Mouse (Mus musculus) limb, embryonic 13.5 days (tissue): ENCODE measurements around the gene Nkx2-3. TPM values are rescaled to one million over a fixed set of nuclear protein-coding genes. Genes with fewer than 3 reads are reported as not detected.

ENCODE experiments used
- ATAC-seq: fragments of 200-750 bp; cut with Nextera tagmentation; 2 replicates; pipeline ENCODE4 v1.8.0; 2017; ENCODE audit warnings: low read depth, moderate number of reproducible peaks, moderate TSS enrichment; ENCODE audit not compliant: low FRiP score
- H3K27ac ChIP-seq: fragments of 300-500 bp; sonication (generic); 2 replicates; pipeline ENCODE4 v1.5.1; 2015; ENCODE audit warnings: inconsistent platforms, mild to moderate bottlenecking, moderate library complexity
- H3K27me3 ChIP-seq: fragments of 300-500 bp; sonication (generic); 2 replicates; pipeline ENCODE4 v1.6.1; 2015; ENCODE audit warnings: mild to moderate bottlenecking, inconsistent platforms
- H3K36me3 ChIP-seq: fragments of 300-500 bp; sonication (generic); 2 replicates; pipeline ENCODE4 v1.6.1; 2015; ENCODE audit warnings: inconsistent platforms, mild to moderate bottlenecking, moderate library complexity
- H3K4me1 ChIP-seq: fragments of 300-500 bp; sonication (generic); 2 replicates; pipeline ENCODE4 v1.6.1; 2015; ENCODE audit warnings: inconsistent platforms
- H3K4me2 ChIP-seq: fragments of 300-500 bp; sonication (generic); replicated peaks from 2 replicates; pipeline ENCODE4 v1.6.1; 2015; ENCODE audit warnings: inconsistent platforms, mild to moderate bottlenecking, moderate library complexity
- H3K4me3 ChIP-seq: fragments of 300-500 bp; sonication (generic); 2 replicates; pipeline ENCODE4 v1.5.1; 2015; ENCODE audit warnings: moderate library complexity, mild to moderate bottlenecking, inconsistent platforms
- H3K9ac ChIP-seq: fragments of 300-500 bp; sonication (generic); 2 replicates; pipeline ENCODE4 v1.6.1; 2015; ENCODE audit warnings: mild to moderate bottlenecking, inconsistent platforms
- H3K9me3 ChIP-seq: fragments of 300-500 bp; sonication (generic); 2 replicates; pipeline ENCODE4 v1.6.1; 2016; ENCODE audit warnings: inconsistent platforms
- whole genome bisulfite sequencing: fragments of 180-500 bp; shearing (Covaris S2); methylation state at CpG from one replicate; pipeline ENCODE4 v1.1.7; 2015; 5-methylcytosine and 5-hydroxymethylcytosine counted together
- polyA plus RNA-seq: library from polyadenylated mRNA; unstranded; fragments of >200 nt; fragmentation: Nextera tagmentation; extraction: Ambion mirVana; gene quantifications from 2 replicates; pipeline ENCODE4 v1.2.1, GENCODE M21; 2015

Nkx2-3 gene
- polyA plus RNA-seq, 1 experiment from 2014 or later: not detected

DNA sequence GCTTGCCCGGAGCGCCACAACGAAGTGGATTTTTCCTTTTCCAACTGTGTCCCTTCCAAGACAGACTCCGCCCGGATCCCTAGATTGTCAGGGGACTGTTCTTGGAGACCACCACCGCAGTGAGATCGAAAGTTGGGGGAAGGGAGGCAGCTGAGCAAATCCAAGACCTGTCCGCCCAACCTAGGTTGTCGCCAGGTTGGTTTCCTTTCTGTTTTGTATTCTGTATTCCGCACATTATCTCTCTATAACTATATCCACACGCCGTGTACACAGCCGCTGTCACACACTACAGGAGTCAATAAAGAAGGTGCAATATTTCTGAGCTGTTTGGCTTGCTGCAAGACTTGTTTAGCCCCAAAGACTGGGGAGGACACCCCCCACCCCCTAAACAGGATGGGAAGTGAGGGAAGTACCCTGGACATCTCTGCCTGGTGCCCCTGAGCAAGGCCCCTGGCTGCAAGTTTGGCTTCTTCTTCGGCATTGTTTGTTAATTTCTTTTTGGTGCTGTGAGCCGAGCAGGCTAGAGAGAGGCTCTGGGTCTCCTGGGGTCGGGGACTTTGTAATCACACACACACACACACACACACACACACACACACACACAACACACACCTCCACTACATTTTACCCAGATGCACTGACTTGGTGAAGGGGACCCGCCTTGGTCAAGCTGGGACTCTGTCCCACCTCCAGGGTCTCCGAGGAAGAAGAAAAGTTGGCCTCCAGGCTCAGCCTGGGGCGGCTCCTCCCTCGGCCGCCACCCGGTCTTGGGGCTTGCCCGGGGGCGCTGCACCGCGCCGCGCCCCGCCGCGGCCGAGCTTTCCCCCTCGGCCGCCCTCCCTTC lies 3.7 kb downstream of the Nkx2-3 start:
- Histone ChIP-seq H3K27ac (no peak overlapping the region), H3K9me3 (no peaks in the 10 kb centered on the region), H3K4me3 (peak overlapping the region; percentile 30), H3K9ac (0 out of 2 replicates have a peak overlapping the region, but pooled peaks have one; percentile 19), H3K4me1 (peaks cover 35% of the 10 kb centered on the region), H3K4me2 (peak overlapping the region; percentile 55), H3K36me3 (no peaks in the 10 kb centered on the region), H3K27me3 (peaks cover 100% of the 10 kb centered on the region)
- ATAC-seq: no peak
- under 1% methylated on average over 34 of the region's 34 CpGs for WGBS

DNA sequence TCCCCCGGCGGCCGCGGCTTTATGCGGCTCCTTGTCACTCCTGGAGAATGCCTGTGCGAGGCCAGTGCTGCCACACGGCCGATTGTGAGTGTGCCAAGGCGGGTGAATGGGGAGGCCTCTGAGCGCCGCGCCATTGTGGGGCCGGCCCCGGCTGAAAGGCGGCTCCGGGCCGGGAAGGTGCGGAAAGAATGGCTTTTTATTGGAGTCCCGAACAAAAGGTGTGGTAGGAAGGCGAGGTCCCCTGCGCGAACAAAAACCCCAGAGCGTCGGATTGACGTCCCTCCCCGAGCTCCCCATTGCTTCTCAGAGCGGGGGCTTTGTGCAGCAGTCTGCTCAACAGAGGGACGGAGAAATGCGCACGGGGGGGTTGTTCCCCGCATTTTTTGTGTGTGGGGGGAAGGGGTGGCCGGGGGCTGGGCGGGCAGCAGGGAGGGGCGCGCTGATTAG lies 4.3 kb downstream of the Nkx2-3 start:
- under 1% methylated on average over 35 of the region's 35 CpGs for WGBS
- peaks cover 100% of the 10 kb centered on the region for H3K27me3 ChIP-seq
- H3K4me3 ChIP-seq: peak overlapping the region; percentile 30
- H3K27ac ChIP-seq: no peak overlapping the region
- no peaks in the 10 kb centered on the region for H3K9me3 ChIP-seq
- no peaks in the 10 kb centered on the region for H3K36me3 ChIP-seq
- peaks cover 35% of the 10 kb centered on the region for H3K4me1 ChIP-seq
- H3K4me2 ChIP-seq: peak overlapping the region; percentile 55
- ATAC-seq: no peak
- 0 out of 2 replicates have a peak overlapping the region, but pooled peaks have one; percentile 19 for H3K9ac ChIP-seq

DNA sequence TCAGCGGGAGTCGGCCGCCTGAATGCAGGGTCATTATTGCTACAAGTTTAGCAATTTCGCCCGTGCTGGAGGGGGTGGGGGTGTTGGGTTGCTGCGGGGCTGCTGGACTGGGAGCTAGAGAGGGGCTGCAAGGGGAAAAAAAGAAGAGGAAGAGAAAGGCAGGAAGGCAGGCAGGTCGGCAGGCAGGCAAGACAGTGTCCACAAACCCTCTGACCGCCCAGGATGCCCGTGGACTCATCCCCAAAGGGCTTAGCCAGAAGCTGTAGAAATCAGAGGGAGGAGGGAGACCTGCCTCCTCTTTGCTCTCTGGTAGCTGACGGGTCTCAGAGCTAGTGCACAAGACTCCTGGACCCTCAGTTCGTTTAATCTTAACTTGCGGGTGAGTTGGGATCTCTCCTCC lies 4.8 kb downstream of the Nkx2-3 start:
- H3K4me3 ChIP-seq: peak overlapping the region; percentile 30
- under 1% methylated on average over 12 of the region's 12 CpGs for WGBS
- H3K9ac ChIP-seq: no peak overlapping the region

DNA sequence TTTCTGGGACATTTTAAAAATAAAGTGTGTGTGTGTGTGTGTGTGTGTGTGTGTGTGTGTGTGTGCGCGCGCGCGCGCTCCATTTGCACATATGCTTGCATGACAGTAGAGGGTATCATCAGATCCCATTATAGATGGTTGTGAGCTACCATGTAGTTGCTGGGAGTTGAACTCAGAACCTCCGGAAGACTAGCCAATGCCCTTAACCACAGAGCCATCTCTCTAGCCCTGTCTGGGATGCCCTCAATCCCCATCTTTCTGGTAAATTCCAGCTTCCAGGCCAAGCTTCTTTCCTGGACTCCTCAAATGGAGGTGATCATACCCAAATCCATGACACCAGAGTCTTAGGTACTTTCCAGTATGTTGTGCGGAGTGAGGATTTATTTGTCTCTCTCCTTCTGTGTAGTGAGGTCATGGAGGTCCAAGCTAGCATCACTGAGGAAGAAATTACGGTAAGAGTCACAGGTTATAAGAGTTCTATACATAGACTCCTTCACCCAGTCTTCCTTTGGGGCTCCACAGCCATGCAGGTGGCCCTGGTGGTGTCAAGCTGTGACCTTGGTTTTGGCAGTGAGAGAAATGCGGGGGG lies 5.7 kb downstream of the Nkx2-3 start:
- Histone ChIP-seq H3K27me3 (peaks cover 100% of the 10 kb centered on the region), H3K27ac (no peak overlapping the region), H3K36me3 (no peaks in the 10 kb centered on the region), H3K4me3 (no peak overlapping the region), H3K9ac (no peak overlapping the region), H3K4me2 (no peak overlapping the region), H3K9me3 (no peaks in the 10 kb centered on the region), H3K4me1 (peaks cover 24% of the 10 kb centered on the region)
- 36% methylated on average over 10 of the region's 10 CpGs for WGBS
- ATAC-seq: no peak

More for the DNA sequence above, 4.8 kb downstream of the Nkx2-3 start:
- H3K27me3 ChIP-seq: peaks cover 100% of the 10 kb centered on the region
- peak overlapping the region; percentile 55 for H3K4me2 ChIP-seq
- ATAC-seq: no peak
- H3K36me3 ChIP-seq: no peaks in the 10 kb centered on the region
- H3K27ac ChIP-seq: no peak overlapping the region
- peaks cover 33% of the 10 kb centered on the region for H3K4me1 ChIP-seq
- no peaks in the 10 kb centered on the region for H3K9me3 ChIP-seq

DNA sequence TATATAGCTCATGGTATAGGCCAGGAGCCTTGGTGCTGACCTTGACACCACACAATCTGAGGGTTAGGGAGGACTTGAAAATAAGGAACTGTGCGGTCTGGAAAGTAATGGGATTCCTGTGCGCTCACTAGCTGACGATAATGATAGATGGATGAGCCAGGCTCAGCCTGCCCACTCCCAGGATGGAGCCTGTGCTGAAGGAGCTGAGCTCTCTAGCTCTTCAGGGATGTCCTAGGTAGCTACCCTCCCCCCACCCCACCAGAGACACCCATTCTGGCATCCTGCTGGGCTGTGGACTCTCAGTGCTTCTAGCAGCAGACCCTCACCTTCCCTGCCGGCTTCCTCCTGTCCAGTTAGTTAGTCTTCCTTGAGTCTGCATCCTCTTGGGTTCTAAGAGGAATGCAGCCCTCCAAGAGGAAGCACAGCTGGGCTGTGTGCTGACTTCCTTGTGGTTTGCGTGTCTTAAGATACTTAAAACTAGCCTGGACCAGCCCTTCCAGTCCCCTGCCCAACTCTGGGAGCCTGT lies 6.4 kb downstream of the Nkx2-3 start:
- WGBS: 2% methylated on average over 5 of the region's 5 CpGs
- H3K9me3 ChIP-seq: no peaks in the 10 kb centered on the region
- no peak overlapping the region for H3K4me3 ChIP-seq
- H3K27me3 ChIP-seq: peaks cover 100% of the 10 kb centered on the region
- H3K27ac ChIP-seq: no peak overlapping the region
- no peaks in the 10 kb centered on the region for H3K36me3 ChIP-seq
- no peak for ATAC-seq
- no peak overlapping the region for H3K9ac ChIP-seq
- no peak overlapping the region for H3K4me2 ChIP-seq
- peaks cover 24% of the 10 kb centered on the region for H3K4me1 ChIP-seq

DNA sequence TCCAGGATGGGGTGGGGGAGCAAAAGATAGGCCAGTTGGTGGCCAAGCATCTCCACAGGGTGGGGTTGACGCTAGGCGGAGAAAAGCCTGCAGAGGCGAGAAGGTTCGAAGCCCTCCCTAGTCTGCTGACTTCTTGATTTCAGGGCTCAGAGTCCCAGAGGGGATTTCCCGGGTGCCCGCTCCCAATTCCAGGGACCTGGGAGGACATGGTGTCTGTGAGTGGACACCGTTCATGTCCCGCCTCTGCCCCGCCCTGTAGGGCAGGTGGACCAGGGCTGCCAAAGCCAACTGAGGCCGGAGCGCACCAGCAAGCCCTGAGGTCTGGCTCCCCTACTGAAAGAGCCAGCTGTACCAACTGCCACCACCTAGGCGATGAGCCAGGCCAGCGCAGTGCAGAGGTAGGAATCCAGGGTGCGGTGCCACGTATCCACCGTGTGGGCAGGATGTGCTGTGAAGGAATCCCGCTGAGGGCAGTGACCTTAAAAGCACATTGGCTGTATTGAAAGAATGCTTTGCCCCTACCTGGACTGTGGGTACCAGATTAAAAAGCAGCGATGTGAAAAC lies 7.9 kb downstream of the Nkx2-3 start:
- peaks cover 99% of the 10 kb centered on the region for H3K27me3 ChIP-seq
- H3K9me3 ChIP-seq: no peaks in the 10 kb centered on the region
- no peak overlapping the region for H3K9ac ChIP-seq
- 8% methylated on average over 18 of the region's 18 CpGs for WGBS
- no peaks in the 10 kb centered on the region for H3K36me3 ChIP-seq
- H3K4me3 ChIP-seq: no peak overlapping the region
- H3K4me1 ChIP-seq: peaks cover 15% of the 10 kb centered on the region
- H3K4me2 ChIP-seq: no peak overlapping the region
- ATAC-seq: no peak
- H3K27ac ChIP-seq: no peak overlapping the region

DNA sequence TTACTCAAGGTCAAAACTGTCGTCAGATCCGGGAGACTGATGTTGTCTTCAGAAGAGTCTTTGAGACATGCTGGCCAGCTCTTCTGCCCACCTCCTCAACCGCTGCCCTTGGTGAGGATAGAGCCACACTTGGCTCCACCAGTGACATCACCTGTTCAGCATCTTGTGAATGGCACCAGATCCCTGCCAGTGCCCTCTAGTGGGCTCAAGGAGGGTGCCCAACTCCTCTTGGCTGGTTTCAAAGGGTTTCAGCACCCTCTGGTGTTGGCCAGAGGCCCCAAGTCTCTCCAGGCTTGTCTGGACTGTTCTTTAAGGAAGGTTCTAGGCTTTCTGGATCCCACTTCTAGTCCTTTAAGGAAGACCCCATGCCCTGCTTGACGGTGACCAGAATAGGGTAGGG lies 11.8 kb downstream of the Nkx2-3 start:
- ATAC-seq: no peak
- H3K27me3 ChIP-seq: peaks cover 64% of the 10 kb centered on the region
- no peak overlapping the region for H3K27ac ChIP-seq
- WGBS: 58% methylated on average over 4 of the region's 4 CpGs
- H3K4me3 ChIP-seq: no peak overlapping the region
- H3K36me3 ChIP-seq: no peaks in the 10 kb centered on the region
- no peaks in the 10 kb centered on the region for H3K4me1 ChIP-seq
- H3K9me3 ChIP-seq: no peaks in the 10 kb centered on the region
- no peak overlapping the region for H3K9ac ChIP-seq
- no peak overlapping the region for H3K4me2 ChIP-seq

DNA sequence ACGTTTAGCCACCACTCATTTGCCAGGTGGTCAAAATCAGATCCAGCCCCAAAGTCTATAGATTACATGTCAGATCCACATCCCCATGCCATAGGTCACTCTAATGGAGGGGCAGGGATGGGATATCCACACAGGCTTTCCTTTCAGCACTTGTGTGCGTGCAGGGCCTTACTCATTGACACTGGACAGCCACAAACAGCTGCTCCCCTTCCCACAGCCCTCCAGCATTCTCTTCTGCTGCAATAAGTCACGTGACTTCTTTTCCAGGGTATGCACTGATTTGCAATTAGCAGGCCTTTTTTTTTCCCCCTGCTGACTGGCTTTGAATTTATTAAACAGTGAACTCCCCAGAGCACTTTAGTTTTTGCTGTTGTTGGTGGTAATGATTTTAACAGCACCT lies 14.0 kb downstream of the Nkx2-3 start:
- WGBS: 14% methylated on average over 3 of the region's 3 CpGs
- no peak overlapping the region for H3K4me3 ChIP-seq
- H3K27me3 ChIP-seq: peaks cover 46% of the 10 kb centered on the region
- no peak overlapping the region for H3K4me2 ChIP-seq
- no peaks in the 10 kb centered on the region for H3K9me3 ChIP-seq
- H3K4me1 ChIP-seq: no peaks in the 10 kb centered on the region
- no peak for ATAC-seq
- no peak overlapping the region for H3K9ac ChIP-seq
- no peaks in the 10 kb centered on the region for H3K36me3 ChIP-seq
- no peak overlapping the region for H3K27ac ChIP-seq

DNA sequence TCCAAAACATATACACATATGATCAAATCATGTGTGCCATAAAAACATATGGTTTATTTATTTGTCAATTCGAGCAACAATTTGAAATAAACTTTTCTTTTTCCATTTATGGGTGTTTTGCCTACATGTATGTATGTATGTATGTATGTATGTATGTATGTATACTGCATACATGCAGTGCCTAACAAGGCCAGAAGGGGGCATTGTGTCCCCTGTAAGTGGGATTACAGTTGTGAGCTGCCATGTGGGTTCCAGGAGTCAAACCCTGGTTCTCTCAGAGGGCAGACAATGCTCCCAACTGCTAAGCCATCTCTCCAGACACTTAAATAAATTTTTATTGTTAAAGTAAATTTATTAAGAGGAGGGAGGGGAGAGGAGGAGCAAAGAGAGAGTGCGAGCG lies 15.2 kb downstream of the Nkx2-3 start:
- no peak overlapping the region for H3K27ac ChIP-seq
- H3K36me3 ChIP-seq: no peaks in the 10 kb centered on the region
- H3K9ac ChIP-seq: no peak overlapping the region
- H3K27me3 ChIP-seq: peaks cover 34% of the 10 kb centered on the region
- ATAC-seq: no peak
- H3K9me3 ChIP-seq: no peaks in the 10 kb centered on the region
- no peak overlapping the region for H3K4me3 ChIP-seq
- H3K4me1 ChIP-seq: no peaks in the 10 kb centered on the region
- H3K4me2 ChIP-seq: no peak overlapping the region
- 93% methylated on average over 3 of the region's 3 CpGs for WGBS

DNA sequence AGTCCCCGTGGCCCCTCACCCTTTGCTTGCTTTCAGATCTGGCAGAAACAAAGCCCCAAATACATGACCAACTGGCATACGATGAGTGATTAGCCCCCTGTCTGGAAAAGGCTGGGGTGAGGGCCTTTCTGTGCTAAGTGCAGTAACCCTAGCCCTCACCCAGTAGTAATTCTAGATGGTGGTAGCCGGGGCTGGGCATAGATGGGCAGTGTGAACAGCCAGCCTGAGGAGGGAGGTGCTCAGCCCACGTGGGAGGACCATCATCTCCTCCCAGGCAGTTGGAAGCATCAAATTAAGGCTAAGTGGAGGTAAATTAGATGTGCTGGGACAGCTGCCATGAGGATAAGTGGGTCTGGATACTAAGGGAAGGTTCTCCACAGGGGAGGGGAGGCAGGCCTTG lies 17.0 kb downstream of the Nkx2-3 start:
- no peak overlapping the region for H3K27ac ChIP-seq
- H3K4me1 ChIP-seq: no peaks in the 10 kb centered on the region
- no peaks in the 10 kb centered on the region for H3K36me3 ChIP-seq
- no peak overlapping the region for H3K4me2 ChIP-seq
- peaks cover 17% of the 10 kb centered on the region for H3K27me3 ChIP-seq
- no peak for ATAC-seq
- no peaks in the 10 kb centered on the region for H3K9me3 ChIP-seq
- 40% methylated on average over 4 of the region's 4 CpGs for WGBS
- H3K9ac ChIP-seq: no peak overlapping the region
- H3K4me3 ChIP-seq: no peak overlapping the region

DNA sequence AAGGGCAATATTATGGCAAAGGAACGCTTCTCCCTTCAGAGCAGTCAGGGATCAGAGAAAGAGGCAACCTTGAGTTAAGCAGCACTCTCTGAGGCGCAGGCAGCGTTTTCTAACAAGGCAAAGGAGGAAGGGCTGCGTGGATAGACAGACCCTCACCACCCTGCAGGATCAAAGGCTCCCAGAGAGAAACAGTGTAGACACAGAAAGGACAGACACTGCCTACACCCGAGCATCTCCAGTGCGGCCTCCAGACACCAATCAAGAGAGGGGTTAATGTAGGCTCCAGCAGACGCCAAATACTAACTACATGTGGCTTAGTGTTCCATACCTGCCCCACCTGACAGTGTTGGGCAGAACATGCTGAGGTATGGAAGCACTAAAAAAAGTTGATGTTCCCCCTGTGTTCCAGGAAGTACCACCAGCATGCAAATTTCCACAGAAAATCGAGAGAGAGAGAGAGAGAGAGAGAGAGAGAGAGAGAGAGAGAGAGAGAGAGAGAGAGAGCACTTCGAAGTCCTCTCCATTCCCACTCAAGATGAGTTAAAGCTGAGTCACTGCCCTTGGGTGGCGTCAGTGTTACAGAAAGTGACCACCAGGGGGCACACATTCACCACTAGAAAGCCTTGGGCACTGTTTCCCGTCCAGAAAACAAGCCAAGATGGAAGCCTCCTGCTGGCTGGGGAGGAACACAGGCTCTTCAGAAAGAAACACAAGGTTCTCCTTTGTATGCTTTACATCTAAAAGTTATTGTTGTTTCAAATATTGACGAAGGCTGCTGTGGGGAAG lies 18.5 kb downstream of the Nkx2-3 start:
- Histone ChIP-seq H3K9ac (no peak overlapping the region), H3K27me3 (peaks cover 5% of the 10 kb centered on the region), H3K4me1 (no peaks in the 10 kb centered on the region), H3K36me3 (no peaks in the 10 kb centered on the region), H3K4me3 (no peak overlapping the region), H3K9me3 (no peaks in the 10 kb centered on the region), H3K4me2 (no peak overlapping the region), H3K27ac (no peak overlapping the region)
- peak; percentile 44; the same call in 1 of the 2 replicates for ATAC-seq
- WGBS: 26% methylated on average over 12 of the region's 12 CpGs
